Mouse (Mus musculus) forebrain, embryonic 11.5 days (tissue): Measurements from ENCODE around the gene Hmg20b. TPM values are rescaled to one million over a fixed set of nuclear protein-coding genes. Genes with fewer than 3 reads are reported as not detected.
A peak's percentile ranks its signal among the peaks of the same experiment; 100 is the strongest.

ENCODE experiments used
- ATAC-seq: fragments of 200-750 bp; cut with Nextera tagmentation; replicated peaks from 2 replicates; pipeline ENCODE4 v1.8.0; 2017; ENCODE audit warnings: moderate TSS enrichment; ENCODE audit not compliant: low FRiP score
- DNase-seq: peaks from one replicate; pipeline ENCODE4 v3.0.0-alpha.2; 2017; ENCODE audit warnings: low spot score
- H3K27ac ChIP-seq: fragments of 300-500 bp; sonication (generic); 2 replicates; pipeline ENCODE4 v1.5.1; 2014; ENCODE audit warnings: low read depth, low read length
- H3K27me3 ChIP-seq: fragments of 300-500 bp; sonication (generic); 2 replicates; pipeline ENCODE4 v1.6.1; 2014; ENCODE audit warnings: mild to moderate bottlenecking, low read length, mixed read lengths; ENCODE audit not compliant: control insufficient read depth, insufficient read depth
- H3K36me3 ChIP-seq: fragments of 300-500 bp; sonication (generic); 2 replicates; pipeline ENCODE4 v1.6.1; 2014; ENCODE audit warnings: mild to moderate bottlenecking, low read length, moderate library complexity, mixed read lengths; ENCODE audit not compliant: control insufficient read depth, insufficient read depth
- H3K4me1 ChIP-seq: fragments of 300-500 bp; sonication (generic); replicated peaks from 2 replicates; pipeline ENCODE4 v1.6.1; 2014; ENCODE audit warnings: low read length, mixed read lengths; ENCODE audit not compliant: control insufficient read depth, insufficient read depth
- H3K4me2 ChIP-seq: fragments of 300-500 bp; sonication (generic); 2 replicates; pipeline ENCODE4 v1.6.1; 2014; ENCODE audit warnings: low read depth, mild to moderate bottlenecking, low read length, moderate library complexity, mixed read lengths; ENCODE audit not compliant: severe bottlenecking
- H3K4me3 ChIP-seq: fragments of 300-500 bp; sonication (generic); 2 replicates; pipeline ENCODE4 v1.5.1; 2014; ENCODE audit warnings: low read depth, low read length
- H3K9ac ChIP-seq: fragments of 300-500 bp; sonication (generic); 2 replicates; pipeline ENCODE4 v1.6.1; 2014; ENCODE audit warnings: low read length
- H3K9me3 ChIP-seq: fragments of 300-500 bp; sonication (generic); 2 replicates; pipeline ENCODE4 v1.6.1; 2016; ENCODE audit warnings: low read length, mixed read lengths; ENCODE audit not compliant: control insufficient read depth
- WGBS: fragments of 180-500 bp; shearing (Covaris S2); extraction: QIAGEN DNeasy Blood & Tissue Kit; methylation state at CpG from one replicate; pipeline ENCODE4 v1.1.7; 2014; 5-methylcytosine and 5-hydroxymethylcytosine counted together
- polyA plus RNA-seq: library from polyadenylated mRNA; unstranded; fragments of >200 nt; fragmentation: Nextera tagmentation; extraction: Ambion mirVana; gene quantifications from 2 replicates; pipeline ENCODE4 v1.2.1, GENCODE M21; 2014

The Hmg20b gene
- polyA plus RNA-seq, 1 experiment from 2014 or later, result 109 TPM

DNA sequence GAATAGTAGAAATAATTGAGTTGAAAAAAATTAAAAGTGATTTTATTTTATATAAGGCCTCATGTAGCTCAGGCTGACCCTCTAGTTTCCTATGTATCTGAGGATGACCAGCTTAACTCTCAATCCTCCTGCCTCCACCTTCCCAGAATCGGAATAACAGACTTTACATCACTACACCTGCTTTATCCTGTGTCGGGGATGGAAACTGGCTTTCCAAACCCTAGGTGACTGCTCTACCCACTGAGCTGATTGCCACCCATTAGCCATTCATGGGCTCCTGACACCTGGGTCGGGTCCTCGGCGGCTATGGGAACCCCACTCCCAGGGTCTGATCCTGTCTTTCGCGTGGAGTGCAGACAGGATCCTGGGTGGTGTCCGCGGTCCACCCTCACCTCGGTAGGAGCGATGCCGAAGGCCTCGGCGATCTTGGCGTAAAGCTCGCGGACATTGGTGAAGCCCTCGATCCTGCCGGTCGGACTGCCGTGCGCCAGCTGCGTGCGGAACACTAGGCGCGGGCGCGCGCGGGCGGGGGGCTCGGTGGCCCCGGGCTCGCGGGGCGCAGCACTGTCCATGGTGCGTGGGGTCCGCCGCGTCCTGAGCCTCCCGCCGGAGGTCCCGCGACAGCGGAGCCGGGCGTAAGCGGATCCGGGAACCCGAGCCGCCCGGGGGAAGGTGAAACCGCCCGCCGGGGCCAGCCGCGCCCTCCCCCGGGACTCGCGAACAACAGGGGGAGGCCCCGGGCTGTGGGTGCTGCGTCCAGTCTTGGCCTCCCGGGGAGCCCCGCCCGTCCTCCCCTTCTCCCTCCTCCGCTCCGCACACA lies 7.4 kb downstream of the Hmg20b start, which contains the start of gene Gipc3:
Gene Gipc3, minus strand, starts transcription at position 581 of the 820 bp plus-strand sequence.
- Histone ChIP-seq H3K36me3 (no peaks in the 10 kb centered on the region; the same call in 1 of the 2 replicates), H3K4me1 (peaks cover 15% of the 10 kb centered on the region), H3K4me2 (peak within 1 kb of the TSS; percentile 59), H3K4me3 (peak within 1 kb of the TSS; percentile 32), H3K27ac (no peak within 1 kb of the TSS), H3K27me3 (peaks cover 37% of the 10 kb centered on the region), H3K9ac (peak within 1 kb of the TSS; percentile 41), H3K9me3 (no peaks in the 10 kb centered on the region)
- WGBS, result 7% methylated on average over 40 of the region's 67 CpGs
- ATAC-seq, result no peak
- no peak for DNase-seq

DNA sequence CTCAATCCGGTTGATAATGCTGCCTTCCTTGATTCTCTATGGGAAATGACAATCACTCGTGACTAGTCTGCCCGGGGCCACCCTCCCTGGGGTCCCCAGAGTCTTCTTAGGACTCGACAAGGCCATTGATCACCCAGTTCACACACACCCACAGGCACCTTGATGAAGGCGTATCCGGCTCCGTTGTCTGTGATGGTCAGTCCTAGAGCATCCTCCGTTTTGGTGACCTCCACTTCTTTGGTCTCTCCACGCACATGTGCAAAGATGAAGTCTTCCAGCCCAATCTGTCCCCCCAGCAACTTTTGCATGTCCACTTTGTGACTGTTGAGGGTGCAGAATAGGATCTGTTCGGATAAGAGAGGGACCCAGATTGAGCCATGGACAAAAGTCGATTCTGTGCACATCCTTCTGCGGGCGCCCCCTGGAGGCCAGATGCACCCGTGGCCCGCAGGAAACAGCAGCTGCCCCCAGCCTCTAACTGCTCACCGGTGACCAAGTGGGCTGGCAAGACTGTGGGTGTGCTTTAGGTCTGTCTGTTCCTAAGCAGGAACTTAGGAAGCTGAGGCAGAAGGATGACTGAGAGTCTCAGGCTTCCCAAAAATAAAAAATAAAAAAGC lies 8.8 kb downstream of the Hmg20b start:
- WGBS, result 35% methylated on average over 16 of the region's 16 CpGs
- ATAC-seq, result no peak
- Histone ChIP-seq H3K27me3 (peaks cover 36% of the 10 kb centered on the region), H3K4me1 (peaks cover 4% of the 10 kb centered on the region), H3K4me3 (no peak overlapping the region), H3K9me3 (no peaks in the 10 kb centered on the region), H3K27ac (no peak overlapping the region), H3K4me2 (no peak overlapping the region), H3K36me3 (no peaks in the 10 kb centered on the region; the same call in 1 of the 2 replicates), H3K9ac (no peak overlapping the region)
- peak; percentile 86 for DNase-seq

DNA sequence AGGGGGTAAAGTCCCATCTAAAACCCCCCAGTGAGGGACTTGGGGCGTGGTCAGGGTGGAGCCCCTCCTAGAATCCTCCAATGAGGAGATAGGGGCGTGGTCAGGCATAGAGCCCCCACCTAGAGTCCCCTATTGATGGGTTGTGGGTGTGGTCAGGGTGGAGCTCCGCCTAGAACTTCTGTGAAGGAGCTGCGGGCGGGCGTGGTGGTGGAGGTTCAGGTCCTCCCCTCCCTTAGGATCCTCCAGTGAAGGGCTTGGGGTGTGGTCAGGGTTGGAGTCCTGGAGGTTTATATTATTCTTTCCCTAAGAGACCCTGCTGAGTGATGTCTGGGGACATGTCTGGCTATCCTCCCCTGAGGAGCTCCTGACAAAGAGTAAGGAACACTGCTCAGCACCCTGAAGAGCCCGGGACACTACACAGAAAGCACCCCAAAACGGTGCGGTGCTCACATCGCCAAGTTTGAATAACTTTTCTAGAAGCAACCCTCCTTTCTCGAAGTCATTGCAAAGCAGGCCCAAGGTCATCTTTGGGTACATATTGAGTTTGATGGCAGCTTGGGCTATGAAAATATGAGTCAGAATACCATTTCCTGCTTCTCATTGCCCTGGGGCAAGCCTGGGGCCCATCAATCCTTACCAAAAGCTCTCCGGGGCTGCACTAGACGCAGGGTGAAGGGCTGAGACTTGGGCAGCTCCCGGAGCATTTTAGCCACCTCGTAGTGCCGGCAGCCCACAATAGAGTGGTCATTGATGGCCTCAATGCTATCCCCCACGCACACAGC lies 9.5 kb downstream of the Hmg20b start:
- DNase-seq (no peak), ATAC-seq (no peak)
- Histone ChIP-seq H3K4me3 (no peak overlapping the region), H3K4me1 (no peaks in the 10 kb centered on the region; the same call in 1 of the 2 replicates), H3K9me3 (no peaks in the 10 kb centered on the region), H3K27ac (no peak overlapping the region), H3K9ac (no peak overlapping the region), H3K36me3 (no peaks in the 10 kb centered on the region; the same call in 1 of the 2 replicates), H3K27me3 (peaks cover 36% of the 10 kb centered on the region), H3K4me2 (no peak overlapping the region)
- 42% methylated on average over 17 of the region's 17 CpGs for WGBS

DNA sequence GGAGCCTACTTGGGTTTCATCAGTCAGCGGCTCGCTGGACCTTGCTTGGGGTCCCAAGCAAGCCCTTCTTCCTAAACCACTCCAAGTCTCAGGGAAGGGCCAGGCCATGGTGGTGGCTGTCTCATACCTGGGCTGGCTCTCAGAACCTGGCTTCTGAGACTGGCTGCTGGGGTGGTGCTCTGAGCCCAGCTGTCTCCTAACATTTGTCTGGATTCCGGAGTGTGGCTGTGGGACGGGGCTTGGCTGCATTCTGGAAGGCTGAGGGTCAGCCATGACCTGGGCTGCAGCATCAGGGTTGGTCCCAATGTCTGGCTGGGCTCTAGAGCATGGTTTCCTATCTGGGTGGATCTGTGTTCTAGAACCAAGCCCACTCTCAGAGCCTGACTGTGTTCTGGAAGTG lies 13.7 kb downstream of the Hmg20b start:
- H3K4me1 ChIP-seq, result no peaks in the 10 kb centered on the region
- H3K27ac ChIP-seq, result no peak overlapping the region
- no peaks in the 10 kb centered on the region for H3K9me3 ChIP-seq
- H3K36me3 ChIP-seq, result no peaks in the 10 kb centered on the region
- no peak overlapping the region for H3K4me2 ChIP-seq
- 90% methylated on average over 4 of the region's 4 CpGs for WGBS
- H3K9ac ChIP-seq, result no peak overlapping the region
- DNase-seq (no peak), ATAC-seq (no peak)
- H3K4me3 ChIP-seq, result no peak overlapping the region
- H3K27me3 ChIP-seq, result peaks cover 14% of the 10 kb centered on the region

DNA sequence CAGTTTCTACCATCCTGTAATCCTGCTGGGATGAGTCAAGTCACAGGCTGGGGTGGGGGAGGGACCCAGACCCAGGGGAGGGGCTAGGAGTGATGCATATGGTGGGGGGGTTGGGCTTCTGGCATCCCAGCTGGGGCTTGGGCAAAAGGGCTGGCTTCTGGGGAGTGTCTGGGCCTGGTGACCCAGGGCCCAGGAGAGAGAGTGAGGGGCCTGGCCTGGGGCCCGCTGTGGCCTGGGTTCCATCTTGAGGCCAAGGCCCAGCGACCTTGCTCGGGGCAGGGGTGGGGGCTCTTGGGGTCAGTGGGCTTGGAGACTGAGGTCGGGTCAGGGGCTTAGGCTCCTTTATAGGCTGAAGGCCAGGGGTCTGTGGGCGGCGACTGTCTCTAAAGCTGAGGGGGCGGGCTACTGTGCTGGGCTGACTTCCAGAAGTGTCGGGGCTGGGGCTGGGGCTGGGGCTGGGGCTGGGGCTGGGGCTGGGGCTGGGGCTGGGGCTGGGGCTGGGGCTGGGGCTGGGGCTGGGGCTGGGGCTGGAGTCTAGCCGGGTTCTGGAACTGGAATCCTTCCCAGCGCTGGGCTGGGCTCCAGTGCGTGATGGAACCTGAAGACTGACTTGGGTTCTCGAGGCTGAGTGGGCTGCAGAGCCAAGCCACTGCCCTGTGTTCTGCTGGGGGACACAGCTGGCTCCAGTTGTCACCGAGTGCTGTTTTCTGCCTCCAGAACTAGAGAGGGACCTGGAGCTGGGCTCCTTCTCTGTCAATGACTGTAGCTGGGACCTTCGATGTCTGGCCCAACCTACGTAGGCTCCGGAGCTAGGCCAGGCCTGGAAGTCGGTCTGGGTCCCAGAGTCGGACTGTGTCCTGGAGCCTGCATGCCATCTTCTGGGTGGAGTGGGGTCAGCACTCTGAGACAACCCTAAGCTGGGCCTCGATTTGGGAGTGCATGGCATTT lies 14.6 kb downstream of the Hmg20b start:
- Histone ChIP-seq H3K4me3 (no peak overlapping the region), H3K4me2 (no peak overlapping the region), H3K27ac (no peak overlapping the region), H3K27me3 (peaks cover 10% of the 10 kb centered on the region), H3K4me1 (no peaks in the 10 kb centered on the region), H3K9me3 (no peaks in the 10 kb centered on the region), H3K36me3 (no peaks in the 10 kb centered on the region), H3K9ac (no peak overlapping the region; the same call in 1 of the 2 replicates)
- 44% methylated on average over 17 of the region's 19 CpGs for WGBS
- no peak for ATAC-seq
- no peak for DNase-seq

DNA sequence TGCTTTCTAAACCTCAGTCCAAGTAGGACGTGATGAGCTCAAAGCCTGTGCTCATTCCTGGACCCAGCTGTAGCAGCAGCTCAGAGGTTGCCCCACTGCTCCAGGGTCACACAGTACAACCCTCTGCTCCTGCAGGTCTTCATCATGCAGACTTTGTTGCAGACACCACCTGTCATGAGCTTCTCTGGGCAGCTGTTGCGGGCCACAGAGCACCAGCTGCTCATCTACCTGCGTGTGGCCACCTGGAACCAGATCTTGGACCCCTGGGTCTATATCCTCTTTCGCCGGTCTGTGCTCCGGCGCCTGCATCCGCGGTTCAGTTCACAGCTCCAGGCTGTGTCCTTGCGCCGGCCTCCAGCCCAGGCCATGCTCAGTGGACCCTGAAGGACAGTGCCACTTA lies 16.0 kb downstream of the Hmg20b start:
- no peaks in the 10 kb centered on the region for H3K9me3 ChIP-seq
- 66% methylated on average over 11 of the region's 11 CpGs for WGBS
- no peak overlapping the region for H3K27ac ChIP-seq
- H3K4me2 ChIP-seq, result no peak overlapping the region
- no peak for ATAC-seq
- no peak overlapping the region for H3K4me3 ChIP-seq
- peaks cover 10% of the 10 kb centered on the region for H3K27me3 ChIP-seq
- no peak overlapping the region for H3K9ac ChIP-seq
- no peaks in the 10 kb centered on the region for H3K4me1 ChIP-seq
- H3K36me3 ChIP-seq, result no peaks in the 10 kb centered on the region
- DNase-seq, result no peak

DNA sequence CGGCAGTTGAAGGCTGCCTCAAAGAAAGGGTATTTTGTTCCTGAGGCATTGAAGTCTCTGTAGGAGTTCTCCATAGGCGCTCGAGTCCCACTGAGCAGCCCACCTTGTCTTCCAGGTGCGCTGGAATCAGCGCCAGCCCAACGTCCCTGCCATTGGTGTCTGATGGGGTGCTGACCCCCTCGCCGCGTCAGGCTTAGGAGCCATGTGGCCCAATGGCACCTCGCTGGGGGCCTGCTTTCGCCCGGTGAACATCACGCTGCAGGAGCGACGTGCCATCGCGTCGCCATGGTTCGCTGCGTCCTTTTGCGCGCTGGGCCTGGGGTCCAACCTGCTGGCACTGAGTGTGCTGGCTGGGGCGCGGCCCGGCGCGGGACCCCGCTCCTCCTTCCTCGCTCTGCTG lies 18.0 kb downstream of the Hmg20b start:
- no peak for ATAC-seq
- no peaks in the 10 kb centered on the region for H3K4me1 ChIP-seq
- WGBS, result 16% methylated on average over 29 of the region's 29 CpGs

DNA sequence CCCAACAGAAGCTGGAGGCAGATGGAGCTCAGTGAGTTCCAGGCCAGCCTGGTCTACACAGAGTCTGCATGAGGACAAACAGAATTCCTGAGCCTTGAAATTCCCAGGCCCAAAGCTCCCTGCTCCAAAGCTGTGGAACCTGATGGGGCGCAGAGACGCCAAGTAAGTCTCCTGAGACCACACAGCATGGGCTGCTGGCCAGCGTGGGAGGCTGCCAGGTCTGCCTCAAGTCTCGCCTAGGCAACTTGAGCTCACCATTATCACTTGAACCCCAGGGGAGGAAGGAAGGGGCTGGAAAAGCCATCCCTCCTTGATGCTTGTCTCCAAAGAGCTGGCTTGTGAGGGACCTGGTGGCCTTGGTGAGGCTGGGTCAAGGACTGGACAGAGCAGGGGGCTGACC lies 20.3 kb downstream of the Hmg20b start:
- Histone ChIP-seq H3K36me3 (peaks cover 13% of the 10 kb centered on the region), H3K27ac (no peak overlapping the region), H3K4me3 (no peak overlapping the region), H3K9me3 (no peaks in the 10 kb centered on the region), H3K9ac (no peak overlapping the region), H3K4me2 (no peak overlapping the region), H3K4me1 (no peaks in the 10 kb centered on the region), H3K27me3 (peaks cover 10% of the 10 kb centered on the region)
- DNase-seq, result no peak
- 73% methylated on average over 4 of the region's 4 CpGs for WGBS
- no peak for ATAC-seq

More for the DNA sequence above, 18.0 kb downstream of the Hmg20b start:
- Histone ChIP-seq H3K36me3 (no peaks in the 10 kb centered on the region; the same call in 1 of the 2 replicates), H3K27me3 (peaks cover 10% of the 10 kb centered on the region), H3K4me2 (no peak overlapping the region), H3K4me3 (no peak overlapping the region), H3K27ac (no peak overlapping the region), H3K9ac (no peak overlapping the region), H3K9me3 (no peaks in the 10 kb centered on the region)
- DNase-seq, result no peak
